In the genomic region with DNA sequence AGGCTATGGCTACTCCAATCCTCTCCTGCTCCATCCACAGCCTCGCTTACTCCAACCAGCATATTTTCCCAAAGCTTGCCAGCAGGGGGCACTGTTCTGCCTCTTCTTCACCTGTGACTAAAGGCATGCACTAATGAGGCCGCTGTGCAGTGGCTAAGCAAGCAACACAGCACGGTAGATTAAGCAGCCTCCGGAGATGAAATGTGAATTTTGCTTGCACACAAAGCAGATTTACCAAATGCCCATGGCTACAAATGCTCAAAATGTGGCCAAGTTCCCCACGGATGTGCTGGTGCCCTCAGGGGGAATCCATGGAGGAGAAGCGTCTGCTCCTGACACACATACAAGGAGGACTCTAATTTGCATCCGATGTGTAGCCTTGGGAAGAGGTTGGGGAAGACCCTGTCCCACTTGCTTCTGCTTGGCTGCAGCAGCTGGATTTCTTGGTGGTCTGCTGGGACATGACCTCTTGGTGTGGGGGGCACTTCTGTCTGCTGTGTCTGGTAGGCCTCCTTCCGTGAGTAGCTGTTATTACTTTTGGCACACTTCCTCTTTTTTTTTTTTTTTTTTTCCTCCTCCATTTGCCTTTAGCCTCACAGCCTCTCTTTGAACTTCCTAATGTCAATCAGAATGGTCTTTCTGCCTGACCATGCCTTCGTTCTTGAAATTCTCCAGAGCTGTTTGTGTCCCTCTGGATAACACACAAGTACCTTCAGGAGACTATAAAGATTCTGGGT, we compare ENCODE assay signal across 9 mouse cellular contexts.
A peak's percentile ranks its signal among the peaks of the same experiment; 100 is the strongest.
DNase-seq lines count a peak whose midpoint lies in the region; ATAC-seq and TF ChIP-seq lines count a peak whose summit lies in the region.
"Had no signal": no experiment of that assay in that cellular context is flagged by ENCODE, and none has a peak within 500 bp of the region (broad histone marks: within the 10 kb centered on the region; RNA-seq: fewer than 3 reads in every experiment).

No protein-coding gene starts in this region.

- peak; percentile 33 for DNase-seq in 416B (ENCODE audit: low read depth)
- DNase-seq in adrenal gland, adult 18-20 months (ENCODE audit: low spot score in 2 of 2), result peak; percentile 64 to 73
- DNase-seq in heart, postnatal 0 days (ENCODE audit: low spot score), result no peak
- peak; percentile 42 for DNase-seq in kidney, postnatal 14 days
- peak; percentile 1 for DNase-seq in liver, embryonic 13.5 days
- DNase-seq in ovary, postnatal 36 days (ENCODE audit: low spot score), result peak; percentile 46

- no peak overlapping the region for H3K4me3 ChIP-seq in cortical plate, adult 2 months (ENCODE audit: insufficient read depth, low read length)
- H3K4me3 ChIP-seq in heart, postnatal 0 days (ENCODE audit: low read depth, low read length), result no peak overlapping the region
- H3K4me3 ChIP-seq in liver, embryonic 13.5 days (replicated peaks), result no peak overlapping the region
- H3K4me3 ChIP-seq: myocyte had no signal

- no peaks in the 10 kb centered on the region for H3K27me3 ChIP-seq in heart, postnatal 0 days (ENCODE audit: control insufficient read depth, insufficient read depth, low read length)
- H3K27me3 ChIP-seq in liver, embryonic 13.5 days, result no peaks in the 10 kb centered on the region

- no peak overlapping the region for H3K4me2 ChIP-seq in heart, postnatal 0 days (ENCODE audit: low read depth, low read length)
- no peak overlapping the region for H3K4me2 ChIP-seq in liver, embryonic 13.5 days

- no peak overlapping the region for H3K27ac ChIP-seq in cortical plate, adult 2 months (ENCODE audit: insufficient read depth, low read length)
- no peak overlapping the region for H3K27ac ChIP-seq in heart, postnatal 0 days (ENCODE audit: low read depth)
- no peak overlapping the region for H3K27ac ChIP-seq in liver, embryonic 13.5 days

- peak; percentile 76 for TF ChIP-seq CTCF in cortical plate, adult 2 months (IDR thresholded peaks at IDR 0.05; ENCODE audit: extremely low read depth, insufficient read depth, low read length)
- TF ChIP-seq CTCF in heart, postnatal 0 days (IDR thresholded peaks at IDR 0.05; ENCODE audit: low read depth), result peak; percentile 22; the same call in 1 of the 2 replicates

- no peaks in the 10 kb centered on the region for H3K9me3 ChIP-seq in heart, postnatal 0 days (replicated peaks; ENCODE audit: control insufficient read depth, low read length)
- no peaks in the 10 kb centered on the region for H3K9me3 ChIP-seq in liver, embryonic 13.5 days (replicated peaks)

- TF ChIP-seq POLR2A in cortical plate, adult 2 months (IDR thresholded peaks at IDR 0.05; ENCODE audit: extremely low read depth, insufficient read depth, low read length), result no peak

- H3K9ac ChIP-seq in heart, postnatal 0 days (replicated peaks; ENCODE audit: low read depth, low read length), result no peak overlapping the region
- H3K9ac ChIP-seq in liver, embryonic 13.5 days, result no peak overlapping the region

- no peak for ATAC-seq in heart, postnatal 0 days (ENCODE audit: insufficient read depth, low read depth)
- no peak for ATAC-seq in liver, embryonic 13.5 days (ENCODE audit: low read depth)
- no peak for ATAC-seq in megakaryocyte-erythroid progenitor cell, adult 5-6 weeks (replicated peaks; ENCODE audit: low FRiP score, low TSS enrichment, poor library complexity, severe bottlenecking)

- WGBS in heart, postnatal 0 days, result 41% methylated on average over 9 of the region's 9 CpGs
- 29% methylated on average over 9 of the region's 9 CpGs for WGBS in liver, embryonic 13.5 days (ENCODE audit: insufficient replicate concordance)

- no peaks in the 10 kb centered on the region for H3K4me1 ChIP-seq in cortical plate, adult 2 months (ENCODE audit: control insufficient read depth, insufficient read depth, low read length)
- H3K4me1 ChIP-seq in heart, postnatal 0 days (ENCODE audit: control insufficient read depth, insufficient read depth), result no peaks in the 10 kb centered on the region
- no peaks in the 10 kb centered on the region for H3K4me1 ChIP-seq in liver, embryonic 13.5 days (replicated peaks)

- TF ChIP-seq EP300 in heart, postnatal 0 days (IDR thresholded peaks at IDR 0.05; ENCODE audit: low read depth), result no peak

- H3K36me3 ChIP-seq in heart, postnatal 0 days (replicated peaks; ENCODE audit: control insufficient read depth, insufficient read depth, low read length), result no peaks in the 10 kb centered on the region
- H3K36me3 ChIP-seq in liver, embryonic 13.5 days, result no peaks in the 10 kb centered on the region
